Mouse (Mus musculus) neural tube, embryonic 12.5 days (tissue): Measurements from ENCODE around the gene Ash1l. TPM values are rescaled to one million over a fixed set of nuclear protein-coding genes. Genes with fewer than 3 reads are reported as not detected.

ENCODE experiments used
- polyA plus RNA-seq: library from polyadenylated mRNA; unstranded; fragments of >200 nt; fragmentation: Nextera tagmentation; extraction: Ambion mirVana; gene quantifications from 2 replicates; pipeline ENCODE4 v1.2.1, GENCODE M21; 2016

Ash1l gene
- polyA plus RNA-seq, 1 experiment from 2014 or later = 18.7 TPM

Other genes starting within 250 kb of the Ash1l start
- gene Rit1, start 233.8 kb upstream of the Ash1l start, polyA plus RNA-seq = 44.6 and 49.1 TPM in 2 replicates
- gene Syt11, start 175.5 kb upstream of the Ash1l start, polyA plus RNA-seq = 199 and 209 TPM in 2 replicates
- 16.1 and 16.6 TPM in 2 replicates for gene Gon4l, start 115.4 kb upstream of the Ash1l start, polyA plus RNA-seq
- gene Msto1, start 36.6 kb upstream of the Ash1l start, polyA plus RNA-seq = 43.3 and 45.5 TPM in 2 replicates
- 148 and 157 TPM in 2 replicates for gene Dap3, start 559 bp downstream of the Ash1l start, polyA plus RNA-seq
- gene Rusc1, start 142.7 kb downstream of the Ash1l start, polyA plus RNA-seq = 70.2 and 78.8 TPM in 2 replicates
- gene Gm43738, start 150.5 kb downstream of the Ash1l start, polyA plus RNA-seq = not detected in 2 replicates
- 353 and 354 TPM in 2 replicates for gene Fdps, start 151.3 kb downstream of the Ash1l start, polyA plus RNA-seq
- gene Pklr, start 185.5 kb downstream of the Ash1l start, polyA plus RNA-seq = 0.43 and 0.46 TPM in 2 replicates
- 19.5 and 23.2 TPM in 2 replicates for gene Hcn3, start 209.6 kb downstream of the Ash1l start, polyA plus RNA-seq
- 38.5 and 43.0 TPM in 2 replicates for gene Clk2, start 214.2 kb downstream of the Ash1l start, polyA plus RNA-seq
- gene Scamp3, start 226.9 kb downstream of the Ash1l start, polyA plus RNA-seq = 109 and 110 TPM in 2 replicates
- gene Fam189b, start 232.5 kb downstream of the Ash1l start, polyA plus RNA-seq = 34.1 and 42.5 TPM in 2 replicates